Mouse (Mus musculus) lung, adult 18-20 months (tissue): ENCODE results near the gene Igfbp2.

Experiments
- DNase-seq, 2 experiments: peaks; one replicate each; pipeline ENCODE4 v3.0.0; 2022; ENCODE audit warnings: mixed read lengths in 2 of 2

The Igfbp2 gene

DNA sequence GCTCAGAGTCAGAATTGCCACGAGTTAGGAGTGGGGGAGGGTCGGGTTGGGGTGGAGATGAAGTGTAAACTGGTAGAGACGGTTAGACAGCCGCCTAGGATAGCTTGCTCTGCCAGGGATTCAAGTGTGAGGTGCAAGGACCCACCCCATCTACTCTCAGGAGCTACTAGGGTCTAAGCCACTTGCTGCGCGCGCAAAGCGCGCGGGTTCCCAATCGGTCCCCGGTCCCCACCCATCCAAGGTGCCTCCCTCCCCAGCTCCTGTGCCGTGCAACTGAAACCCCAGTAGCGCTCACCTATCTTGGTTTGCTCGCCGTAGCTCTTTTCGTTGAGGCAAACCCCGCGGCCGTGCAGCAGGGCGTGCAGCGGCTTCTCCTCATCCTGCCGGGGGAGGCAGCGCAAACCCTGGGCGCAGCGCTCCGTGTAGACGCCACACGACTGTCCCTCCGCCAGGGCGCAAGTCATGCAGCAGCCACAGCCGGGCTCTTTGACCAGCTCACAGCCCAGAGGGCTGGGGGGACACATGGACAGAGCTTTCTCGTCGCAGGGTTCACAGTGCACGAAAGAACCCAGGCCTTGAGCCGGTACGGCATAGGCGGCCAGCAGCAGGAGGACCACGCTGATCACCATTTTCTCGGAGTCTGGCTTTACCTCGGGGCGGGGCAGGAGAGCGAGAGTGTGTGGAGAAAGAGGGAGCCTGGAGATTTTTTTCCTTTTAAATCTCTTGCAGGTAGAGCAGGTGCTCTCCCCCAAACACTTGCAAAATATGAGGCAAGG lies 49.4 kb downstream of the Igfbp2 start:
- DNase-seq = no peak

DNA sequence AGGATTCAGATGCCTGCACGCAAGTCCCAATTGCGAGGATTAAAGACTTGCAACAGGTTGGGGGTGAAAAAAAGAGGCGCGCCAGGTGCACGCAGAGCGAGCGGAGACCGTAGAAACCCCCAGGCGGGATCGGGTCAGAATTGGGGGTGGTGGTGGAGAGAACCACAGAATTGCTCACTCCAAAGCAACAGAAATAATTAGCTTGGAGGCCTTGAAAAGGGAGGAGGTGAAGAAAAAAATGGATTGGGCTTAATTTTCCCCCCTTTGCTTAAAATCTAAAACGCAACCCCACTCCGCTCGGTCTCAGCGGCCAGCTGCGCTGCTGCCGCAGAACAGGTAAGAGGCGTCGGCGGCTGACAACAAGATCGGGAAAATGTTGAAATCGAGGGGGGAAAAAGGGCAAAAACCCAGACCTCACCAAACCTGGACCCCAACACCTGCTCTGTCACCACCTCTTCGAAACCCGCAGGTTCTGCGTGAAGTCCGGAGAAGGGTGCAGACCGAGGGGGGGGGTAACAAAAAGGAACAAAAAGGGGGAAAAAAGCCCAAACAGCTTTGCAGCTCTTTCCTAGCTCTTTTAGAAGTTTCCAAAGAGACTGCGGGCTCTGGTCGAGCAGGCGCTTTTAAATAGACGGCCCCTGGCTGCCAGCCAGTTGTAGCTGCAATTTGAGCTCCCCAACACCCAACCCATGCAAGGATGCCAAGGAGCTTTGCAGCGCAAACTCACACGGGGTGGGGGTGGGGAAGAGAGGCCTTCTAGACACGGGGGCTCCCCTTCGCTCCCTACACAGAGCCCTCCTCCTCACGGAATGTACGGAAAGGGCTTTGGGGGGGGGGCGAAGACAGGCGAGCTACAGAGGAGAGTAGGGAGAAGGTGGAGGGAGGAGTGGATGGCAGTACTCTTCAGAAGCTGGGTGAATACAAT lies 50.2 kb downstream of the Igfbp2 start, which contains the start of gene Igfbp5:
TSS of gene Igfbp5 (minus strand) at position 598 of the 925 bp plus-strand sequence.
- DNase-seq = peak; percentile 73 to 78

DNA sequence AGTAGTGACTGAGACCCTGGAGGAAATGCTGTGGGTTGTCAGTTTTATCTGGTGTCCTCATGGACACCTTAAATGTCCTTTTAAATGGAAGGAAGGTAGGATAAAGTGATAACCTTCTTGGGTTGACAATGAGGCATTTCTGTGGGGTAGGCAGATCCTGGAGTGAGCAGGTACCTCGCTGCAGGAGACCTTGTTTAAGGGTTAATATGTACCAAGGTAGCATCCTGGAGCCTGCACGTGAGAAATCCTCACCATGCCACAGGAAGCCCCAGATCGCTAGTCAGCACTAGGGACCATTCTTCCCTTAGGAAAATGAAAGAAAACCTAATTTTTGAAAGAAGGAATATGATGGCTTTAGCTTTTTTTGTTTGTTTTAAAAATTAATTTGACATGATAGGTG lies 51.4 kb downstream of the Igfbp2 start:
- no peak for DNase-seq

DNA sequence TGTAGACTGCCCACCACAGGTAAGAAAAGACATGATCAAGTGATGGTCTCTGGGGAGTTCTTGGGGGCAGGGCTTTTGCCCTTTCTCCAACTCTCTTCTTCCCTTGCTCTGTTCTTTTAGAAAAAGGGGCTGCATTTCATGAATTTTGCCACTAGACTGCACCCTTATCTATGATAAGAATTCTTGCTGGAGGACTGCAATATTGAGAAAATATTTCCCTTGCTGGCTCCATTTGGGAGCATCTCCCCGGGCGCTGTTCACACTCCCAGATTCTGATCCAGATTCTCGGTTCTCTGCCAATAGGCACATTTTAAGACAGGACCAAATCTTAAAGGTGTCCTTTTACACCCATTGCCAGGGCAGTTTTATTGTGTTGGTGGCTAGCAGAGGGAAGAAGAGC lies 51.8 kb downstream of the Igfbp2 start:
- no peak for DNase-seq

DNA sequence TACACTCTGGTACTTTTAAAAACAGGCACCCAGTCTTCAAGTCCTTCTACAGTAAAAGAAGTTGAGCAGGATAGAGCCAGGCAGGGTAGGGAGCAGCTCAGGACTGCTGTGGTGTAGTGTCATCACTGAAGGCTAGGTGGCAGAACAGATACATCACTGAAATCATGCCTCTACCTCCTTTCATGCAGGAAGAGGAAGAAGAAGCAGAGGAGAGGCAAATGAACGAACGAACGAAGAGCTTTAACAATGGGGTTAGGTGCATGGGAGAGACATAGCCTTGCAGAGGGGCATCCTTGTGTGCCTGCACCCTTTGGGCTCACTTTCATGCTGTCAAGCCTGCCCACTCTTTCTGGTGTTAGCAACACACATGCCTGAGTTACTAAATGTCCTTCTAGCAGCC lies 53.6 kb downstream of the Igfbp2 start:
- DNase-seq = no peak

DNA sequence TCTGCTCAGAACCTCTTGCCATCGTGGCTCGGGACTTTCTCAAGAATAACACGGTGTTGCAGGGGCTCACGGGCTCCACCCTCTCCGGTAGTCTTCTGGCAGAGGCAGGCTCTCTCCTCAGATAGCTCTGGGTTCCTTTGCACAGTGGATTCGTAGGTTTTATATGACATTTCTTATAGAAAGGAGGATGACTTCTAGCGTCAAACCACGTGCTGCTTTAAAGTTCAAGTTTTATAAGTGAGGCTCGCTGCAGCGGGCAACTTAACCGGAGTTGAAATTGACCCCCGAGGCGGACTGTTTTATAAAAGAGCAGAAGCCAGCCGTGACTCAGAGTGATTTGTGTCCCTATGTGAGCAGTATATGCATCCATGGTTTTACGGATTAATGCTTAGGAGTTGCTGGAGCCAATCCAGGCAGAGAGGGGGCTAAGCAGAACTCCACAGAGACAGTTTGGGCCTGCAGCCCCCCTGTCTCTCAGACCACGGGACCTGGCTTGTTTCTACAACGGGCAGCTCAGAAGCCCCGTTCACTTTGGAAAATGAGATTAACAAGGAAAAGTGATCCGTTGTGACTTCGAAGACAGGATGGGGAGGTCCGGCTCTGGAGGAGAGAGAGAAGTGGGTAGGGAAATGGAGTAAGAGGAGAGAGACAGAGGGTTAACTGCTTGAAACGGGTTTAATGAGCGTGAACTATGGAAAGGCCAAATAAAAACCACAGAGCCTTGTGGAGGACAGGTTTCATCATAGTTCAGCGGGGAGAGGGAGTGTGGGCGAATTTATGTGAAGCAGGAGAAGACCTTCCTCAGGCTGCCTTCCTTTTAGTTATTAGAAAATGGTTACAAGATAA lies 54.4 kb downstream of the Igfbp2 start:
- no peak for DNase-seq

DNA sequence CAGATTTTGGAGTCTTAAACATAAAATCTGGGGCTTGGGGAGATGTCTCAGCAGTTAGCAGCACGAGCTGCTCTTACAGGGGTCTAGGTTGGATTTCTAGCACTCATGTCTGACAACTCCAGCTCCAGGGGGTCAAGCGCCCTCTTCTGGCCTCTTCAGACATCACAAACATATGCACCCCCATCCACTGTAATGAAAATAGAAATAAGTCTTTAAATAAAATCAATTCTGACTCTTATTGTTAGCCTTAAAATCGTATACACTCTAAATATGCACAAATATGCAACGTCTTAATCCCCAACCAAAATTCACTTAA lies 55.0 kb downstream of the Igfbp2 start:
- DNase-seq = no peak

DNA sequence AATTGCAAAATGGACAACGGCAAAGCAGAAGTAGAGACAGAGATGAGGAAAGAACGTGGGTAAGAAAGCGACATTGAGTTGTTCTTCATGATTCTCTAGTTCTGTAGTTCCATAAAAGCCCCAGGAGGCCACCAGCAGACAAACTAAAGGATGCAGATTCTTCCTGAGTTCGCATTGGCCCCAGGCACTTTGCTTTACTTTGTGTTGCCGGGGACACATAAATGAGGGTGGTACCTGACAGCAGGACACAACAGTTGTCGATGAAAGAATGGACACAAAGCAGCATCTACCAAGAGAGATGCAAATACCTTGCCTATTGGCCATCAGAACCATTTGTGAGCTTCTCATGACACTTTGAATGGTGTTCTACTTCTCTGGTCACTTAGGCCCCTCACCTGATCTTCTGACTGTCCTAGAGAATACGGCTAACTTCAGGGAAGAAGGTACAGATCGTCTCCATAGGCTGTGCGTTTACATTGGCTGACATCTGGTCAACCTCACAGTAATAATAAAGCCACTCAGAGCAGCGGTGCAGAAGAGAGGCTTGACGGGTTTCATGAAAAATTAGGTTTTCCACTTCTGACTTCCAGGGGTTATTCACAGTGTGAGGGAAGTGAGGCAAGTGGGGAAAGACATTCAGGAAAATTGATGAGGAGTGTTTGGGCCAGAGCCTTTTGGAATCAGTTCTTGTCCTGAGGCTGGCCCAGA lies 61.0 kb downstream of the Igfbp2 start:
- DNase-seq = no peak

DNA sequence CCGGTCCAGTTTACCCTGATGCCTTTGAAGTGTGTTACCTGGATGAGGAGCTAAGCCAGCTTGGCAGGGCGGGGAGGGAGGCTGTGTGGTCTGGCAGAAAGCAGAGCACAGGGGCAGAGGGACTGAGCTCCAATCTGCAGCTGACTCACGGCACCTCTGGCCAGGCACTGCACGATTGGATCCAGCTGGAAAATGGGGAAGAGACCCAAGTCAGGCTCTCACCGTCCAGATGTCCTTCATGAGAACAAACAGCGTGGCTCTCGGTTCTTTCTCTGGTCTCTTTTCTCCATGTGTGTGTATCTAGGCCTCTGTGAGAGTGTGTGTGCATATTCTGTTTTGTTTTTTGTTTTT lies 61.5 kb downstream of the Igfbp2 start:
- peak; percentile 39 to 48 for DNase-seq

DNA sequence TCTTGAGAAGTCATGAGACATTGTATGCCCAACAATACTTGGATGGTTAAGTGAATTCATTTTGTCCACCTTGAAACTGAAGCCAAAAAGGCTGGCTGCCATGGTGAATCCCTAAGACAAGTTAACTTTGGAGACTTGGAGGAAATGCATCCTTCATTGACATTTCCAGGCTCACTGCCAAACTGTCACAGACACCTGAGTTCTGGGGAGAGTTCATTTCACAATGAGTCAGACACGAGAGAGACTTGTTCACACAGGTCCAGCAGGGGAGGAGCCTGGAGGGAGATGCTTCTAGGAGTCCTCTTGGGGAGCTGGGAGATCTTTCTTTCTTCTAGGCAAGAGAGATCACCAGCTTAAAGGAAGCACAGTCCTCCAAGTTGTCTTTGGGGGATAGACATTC lies 63.6 kb downstream of the Igfbp2 start:
- DNase-seq = no peak

DNA sequence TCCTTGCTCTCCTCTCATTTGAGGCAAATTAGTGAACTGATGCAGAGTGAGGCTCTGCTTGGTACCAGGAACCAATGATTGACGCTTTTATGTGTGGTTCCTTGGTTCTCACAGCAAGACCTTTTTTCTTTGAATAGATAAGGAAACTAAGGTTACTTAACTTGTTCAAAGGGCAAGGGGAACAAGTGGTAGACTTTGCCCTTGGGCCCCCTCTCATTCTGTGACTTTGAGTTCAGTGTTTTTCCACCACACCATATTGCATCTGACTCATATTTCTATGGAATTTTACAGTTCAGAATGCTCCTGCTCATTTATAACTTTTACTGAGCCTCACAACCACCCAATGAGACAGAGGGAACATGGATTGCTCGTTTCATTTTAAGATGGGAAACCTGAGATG lies 71.5 kb downstream of the Igfbp2 start:
- no peak for DNase-seq
